Mouse (Mus musculus): ENCODE results near the gene Igfbp7.
"Not testable (repeated sequence)": the region's sequence is repeated elsewhere in the genome, so short reads cannot be mapped to it uniquely, and the experiment has no call there.

Igfbp7 gene

GRCm38 (mm10) chr5:77407341-77408298, at the start of gene Igfbp7:
Gene Igfbp7 (minus strand): TSS chr5:77408041.
- peak; percentile 81 for DNase-seq (ENCODE audit: low spot score in 2 of 2)

GRCm38 (mm10) chr5:77452103-77452502, 44.3 kb upstream of the Igfbp7 start:
- DNase-seq (ENCODE audit: low spot score in 2 of 2), result no peak

DNA sequence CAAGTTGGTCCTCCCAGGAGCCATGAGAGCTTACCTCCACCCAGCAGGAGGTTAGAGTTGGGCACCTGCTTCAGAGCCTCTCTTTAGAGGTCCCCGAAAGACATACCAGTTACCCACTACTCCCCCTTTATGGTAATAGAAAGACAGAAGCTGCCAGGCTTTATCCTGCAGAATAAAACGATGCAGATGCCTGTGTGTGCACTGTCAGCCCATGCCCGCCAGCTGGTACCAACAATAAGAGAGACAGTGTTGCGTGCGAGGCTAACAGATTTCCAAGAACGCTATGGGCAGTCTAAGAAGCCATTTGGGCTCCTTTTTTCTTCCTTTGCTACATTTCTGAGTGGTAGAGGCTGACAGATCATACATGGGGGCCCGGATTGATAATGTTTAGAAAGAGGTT, 41.7 kb upstream of the Igfbp7 start:
- DNase-seq (ENCODE audit: low spot score in 2 of 2), result no peak

DNA sequence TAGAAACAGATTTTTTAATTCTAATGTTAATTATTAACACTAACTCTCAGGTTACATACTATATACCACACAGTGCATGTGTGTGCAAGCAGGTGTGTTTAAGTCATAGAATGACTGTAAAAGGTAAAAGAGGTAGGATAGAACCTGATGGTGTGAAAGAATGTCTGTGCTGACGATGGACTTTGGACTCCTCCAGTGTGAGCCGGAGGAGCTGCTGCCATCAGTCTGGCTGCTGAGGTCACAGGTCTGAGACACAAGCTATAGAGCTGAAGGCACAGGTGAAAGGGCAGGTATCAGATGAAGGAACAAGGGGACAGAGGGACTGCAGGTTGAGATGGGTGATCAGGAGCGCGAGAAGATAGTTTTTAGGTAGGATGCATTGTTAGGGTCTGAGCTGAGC, 37.6 kb upstream of the Igfbp7 start:
- DNase-seq (ENCODE audit: low spot score in 2 of 2), result no peak

- no peak for DNase-seq (ENCODE audit: low spot score in 2 of 2)
These were observed 36.2 kb upstream of the Igfbp7 start for GRCm38 (mm10) chr5:77443889-77444573.

- DNase-seq (ENCODE audit: low spot score in 2 of 2), result no peak
These were observed 35.2 kb upstream of the Igfbp7 start for GRCm38 (mm10) chr5:77442856-77443623.

- no peak for DNase-seq (ENCODE audit: low spot score in 2 of 2)
These were observed 28.5 kb upstream of the Igfbp7 start for GRCm38 (mm10) chr5:77436308-77436707.

GRCm38 (mm10) chr5:77434060-77434459, 26.2 kb upstream of the Igfbp7 start:
- DNase-seq (ENCODE audit: low spot score in 2 of 2), result no peak

DNA sequence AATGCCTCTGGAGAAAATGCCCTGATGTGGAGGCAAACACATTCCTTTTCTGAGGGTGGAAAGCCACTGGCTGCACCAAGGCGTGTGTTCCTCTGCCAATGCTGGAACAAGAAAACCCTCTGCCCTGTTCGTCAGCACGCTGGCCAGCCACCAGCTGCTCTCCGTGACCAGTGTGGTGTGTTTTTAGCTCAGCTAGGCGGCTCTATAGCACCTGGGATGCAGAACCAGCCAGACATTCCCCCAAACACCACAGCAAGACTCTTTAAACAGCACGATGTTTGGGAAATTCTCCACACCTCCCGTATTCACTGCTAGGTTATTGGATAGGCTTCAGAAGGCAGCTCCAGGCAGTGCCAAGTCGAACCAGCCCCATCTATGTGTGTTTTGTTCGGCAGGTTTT, 25.7 kb upstream of the Igfbp7 start:
- DNase-seq (ENCODE audit: low spot score in 2 of 2), result no peak

DNA sequence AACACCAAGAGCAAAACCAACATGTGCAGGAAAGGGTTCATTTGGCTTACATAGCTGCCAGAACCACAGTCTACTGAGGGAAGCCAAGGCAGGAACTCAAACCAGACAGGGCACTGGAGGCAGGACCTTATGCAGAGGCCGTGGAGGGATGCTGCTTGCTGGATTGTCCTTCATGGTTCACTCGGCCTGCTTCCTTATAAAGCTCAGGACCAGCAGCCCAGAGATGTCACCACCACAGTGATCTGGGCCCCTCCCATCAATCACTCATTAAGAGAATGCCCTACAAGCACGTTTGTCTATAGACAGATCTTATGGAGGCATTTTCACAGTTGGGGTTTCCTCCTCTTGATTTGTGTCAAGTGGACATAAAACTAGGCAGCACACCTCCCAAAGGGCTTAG, 25.3 kb upstream of the Igfbp7 start:
- no peak for DNase-seq (ENCODE audit: low spot score in 2 of 2)

- DNase-seq (ENCODE audit: low spot score in 2 of 2), result no peak
These were observed 24.6 kb upstream of the Igfbp7 start for GRCm38 (mm10) chr5:77432446-77432845.

GRCm38 (mm10) chr5:77431068-77431467, 23.2 kb upstream of the Igfbp7 start:
- DNase-seq (ENCODE audit: low spot score in 2 of 2), result no peak

DNA sequence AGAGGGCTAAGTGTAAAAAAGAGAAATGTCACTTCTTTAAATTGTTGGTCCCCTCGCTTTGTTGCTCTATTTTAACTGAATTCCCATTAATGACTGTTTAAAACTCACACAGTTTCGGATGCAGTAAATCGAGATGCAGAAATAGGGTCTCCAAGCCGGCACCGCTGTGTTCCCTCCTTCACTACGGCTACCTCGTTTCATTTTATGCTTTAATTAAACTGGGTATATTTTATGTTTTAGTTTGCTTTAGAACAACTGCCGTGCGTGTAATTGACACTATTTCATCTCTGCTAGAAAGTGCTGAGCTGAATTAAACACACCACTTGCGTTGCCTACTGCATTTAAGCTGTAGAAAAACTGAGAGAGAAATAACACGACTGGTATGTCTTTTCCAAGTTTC, 22.6 kb upstream of the Igfbp7 start:
- DNase-seq (ENCODE audit: low spot score in 2 of 2), result no peak

GRCm38 (mm10) chr5:77430049-77430448, 22.2 kb upstream of the Igfbp7 start:
- DNase-seq (ENCODE audit: low spot score in 2 of 2), result no peak

DNA sequence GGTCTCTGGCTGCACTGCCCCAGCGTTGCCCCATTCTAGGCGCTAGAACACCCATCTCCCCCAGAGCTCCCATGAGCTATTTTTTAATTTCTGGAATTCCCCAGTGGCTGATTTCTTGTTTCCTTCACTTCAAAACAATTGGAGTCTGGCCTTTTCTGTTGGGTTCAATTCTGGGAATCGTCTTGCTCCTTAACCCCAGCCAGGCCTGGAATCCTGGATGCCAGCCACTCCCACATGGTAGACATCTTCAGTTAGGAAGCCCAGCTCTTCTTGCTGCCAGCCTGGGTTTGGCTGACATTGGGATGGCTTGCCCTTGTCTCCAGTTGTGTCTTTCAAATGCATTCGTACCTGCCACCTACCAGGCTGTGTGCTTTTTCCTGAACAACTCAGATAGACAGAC, 20.7 kb upstream of the Igfbp7 start:
- DNase-seq (ENCODE audit: low spot score in 2 of 2), result no peak

DNA sequence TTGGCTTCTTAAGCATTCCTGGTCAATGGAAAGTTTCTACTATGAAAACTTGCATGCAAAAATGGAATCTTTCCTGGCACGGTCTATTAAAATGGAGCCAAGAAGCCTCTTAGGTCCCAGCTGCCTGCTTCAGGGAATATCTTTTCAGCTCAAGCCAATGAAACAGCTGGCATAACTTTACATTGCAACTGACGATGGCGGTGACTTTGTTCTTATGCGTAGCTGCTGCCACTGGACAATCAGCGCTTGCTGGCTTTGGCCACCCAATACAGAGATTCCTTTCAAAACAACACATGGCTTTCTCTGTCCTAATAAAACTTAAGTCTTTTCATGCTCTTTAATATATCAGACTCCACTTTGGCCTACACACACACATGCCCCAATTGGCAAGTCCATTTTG, 20.1 kb upstream of the Igfbp7 start:
- DNase-seq (ENCODE audit: low spot score in 2 of 2), result no peak

DNA sequence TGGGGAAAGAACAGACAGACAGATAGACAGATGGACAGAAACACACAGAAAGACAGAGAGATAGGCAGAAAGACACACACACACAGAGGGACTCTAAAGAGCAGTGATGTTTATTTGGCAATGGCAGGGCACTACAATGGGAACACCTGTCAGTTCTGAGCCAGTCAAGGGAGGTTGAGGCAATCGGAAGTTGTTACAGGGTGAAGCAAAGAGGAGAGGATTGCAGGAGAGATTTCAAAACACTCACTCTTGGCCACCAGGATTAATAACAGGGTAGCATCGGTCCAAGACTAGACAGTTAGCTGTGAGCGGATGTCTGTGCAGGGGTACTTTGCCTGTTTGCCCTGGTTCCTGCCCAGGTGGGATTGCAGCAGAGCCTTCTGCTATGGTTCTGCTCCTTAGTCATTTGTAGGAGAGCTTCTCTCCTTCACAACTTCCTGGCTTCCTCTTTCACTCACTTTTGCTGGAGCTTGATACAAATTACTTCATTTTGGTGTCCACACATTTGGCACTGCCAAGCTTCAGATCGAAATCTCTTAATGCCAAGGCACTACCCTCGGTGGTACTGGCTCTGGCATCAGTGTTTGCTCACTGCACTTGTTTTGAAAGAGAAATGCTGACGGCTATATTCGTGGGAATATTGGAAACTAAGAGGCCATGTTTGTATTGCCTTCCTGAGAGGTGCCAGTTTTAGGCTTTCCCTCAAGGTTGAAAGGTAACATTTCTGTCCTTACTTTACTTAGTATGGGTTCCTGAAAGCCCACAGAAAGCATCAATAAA, 18.1 kb upstream of the Igfbp7 start:
- DNase-seq (ENCODE audit: low spot score in 2 of 2), result no peak

DNA sequence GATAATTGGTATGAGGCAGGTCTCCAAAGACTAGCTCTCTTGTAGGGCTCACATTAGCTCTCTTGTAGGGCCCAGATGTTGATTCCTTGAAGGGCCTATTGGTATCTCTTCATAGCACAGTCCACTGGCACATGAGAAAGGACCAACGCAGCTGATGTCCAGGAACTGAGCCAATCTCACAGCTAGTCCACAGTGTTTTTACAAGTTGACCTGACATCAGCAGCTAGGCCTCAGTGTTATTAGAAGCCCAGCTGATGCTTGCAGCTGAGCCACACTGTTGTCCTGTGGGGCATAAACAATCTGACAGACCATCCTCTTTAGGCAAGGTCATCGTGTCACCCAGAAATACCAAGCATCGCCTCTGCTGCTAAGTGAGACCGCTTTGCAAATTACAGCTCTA, 11.7 kb upstream of the Igfbp7 start:
- DNase-seq (ENCODE audit: low spot score in 2 of 2), result not testable (repeated sequence)

DNA sequence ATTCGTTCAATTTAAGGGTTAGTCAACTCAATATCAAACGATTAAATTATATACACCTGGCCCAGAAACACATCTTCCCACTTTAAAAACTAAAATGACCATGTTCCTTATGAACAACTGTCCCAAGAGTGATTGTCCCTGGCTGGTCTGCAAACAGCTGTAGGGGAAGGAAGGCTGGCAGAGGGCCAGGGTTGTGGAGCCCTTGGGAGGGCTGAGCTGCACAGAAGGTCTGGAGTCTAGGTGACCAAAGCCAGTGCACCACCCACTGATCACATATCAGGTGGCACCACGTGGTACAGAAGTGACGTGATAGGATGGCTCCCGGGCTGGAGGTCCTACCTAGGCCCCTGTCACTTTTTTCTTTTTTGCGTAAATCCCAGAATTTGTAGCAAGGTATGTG, 8.2 kb upstream of the Igfbp7 start:
- no peak for DNase-seq (ENCODE audit: low spot score in 2 of 2)

GRCm38 (mm10) chr5:77408530-77408929, 689 bp upstream of the Igfbp7 start:
- no peak for DNase-seq (ENCODE audit: low spot score in 2 of 2)

DNA sequence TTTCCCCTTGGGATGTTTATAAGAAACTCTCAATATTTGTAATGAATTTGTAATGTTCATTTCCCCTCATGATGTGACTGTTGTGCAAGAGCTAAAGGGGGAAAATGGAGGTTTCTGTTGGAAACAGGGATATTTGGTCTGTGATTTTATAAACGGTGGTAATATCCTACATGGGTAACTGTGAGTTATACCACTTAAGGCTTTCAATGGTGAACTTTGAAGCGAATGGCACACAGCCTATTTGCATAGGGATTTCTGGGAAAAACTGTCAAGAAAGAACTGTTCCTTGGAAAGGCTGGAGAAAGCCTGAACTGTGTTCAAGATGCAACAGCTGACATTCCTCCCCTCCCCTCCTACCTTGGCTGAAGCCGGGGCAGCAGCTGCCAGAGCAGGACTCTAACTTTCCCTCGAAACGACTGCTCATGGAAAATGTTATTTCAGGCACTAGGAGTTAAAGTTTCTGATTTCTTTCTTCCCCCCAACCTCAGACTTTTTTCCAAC, 1.4 kb downstream of the Igfbp7 start:
- peak in 1 of 2 experiments; percentile 60 for DNase-seq (ENCODE audit: low spot score in 2 of 2)
